Mouse (Mus musculus) WW6 (cell line): ENCODE results near the gene Olfr715b.
"Not testable (repeated sequence)": the region's sequence is repeated elsewhere in the genome, so short reads cannot be mapped to it uniquely, and the experiment has no call there.

ENCODE experiments used
- DNase-seq: peaks from one replicate; pipeline ENCODE4 v3.0.0-alpha.2; 2013; ENCODE audit warnings: low read depth, low spot score

The Olfr715b gene

DNA sequence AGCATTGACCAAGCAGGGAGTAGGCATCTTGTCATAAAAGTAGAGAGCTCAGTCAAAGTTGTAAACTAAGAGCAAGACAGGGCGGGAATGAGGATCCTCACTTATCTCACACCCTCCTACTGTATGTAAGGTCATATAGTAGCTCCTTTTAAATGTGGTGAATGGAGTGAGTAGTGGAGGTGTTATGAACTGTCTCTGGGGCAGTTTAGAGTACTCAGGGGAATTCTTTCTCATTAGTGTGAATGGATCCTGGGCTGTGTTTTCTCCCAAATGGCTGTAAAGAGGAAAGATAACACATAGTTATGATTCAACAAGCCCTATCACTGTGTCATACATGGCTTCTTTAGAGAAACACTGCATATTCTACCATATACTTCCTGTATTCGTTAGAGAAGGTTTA, at the start of gene Olfr715b:
Gene Olfr715b (minus strand): TSS at position 101 of the 400 bp plus-strand sequence.
- not testable (repeated sequence) for DNase-seq

DNA sequence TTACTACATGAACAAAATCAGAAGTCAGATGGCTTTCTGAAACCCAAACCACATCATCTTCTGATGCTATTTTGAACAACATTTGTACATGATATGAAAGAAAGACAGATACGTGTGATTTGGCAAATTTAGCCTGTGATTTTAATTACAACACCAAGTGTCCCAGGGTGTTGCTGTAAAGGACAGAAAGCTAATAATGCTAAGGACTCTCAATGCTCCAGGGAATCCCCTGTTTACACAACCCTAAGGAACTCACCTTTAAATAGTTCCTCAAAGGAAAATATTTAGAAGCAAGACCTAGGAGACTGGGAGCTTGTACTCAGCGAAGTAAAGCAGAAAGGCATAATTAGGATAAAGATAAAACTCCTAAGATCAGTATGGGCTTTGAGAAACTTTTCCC, 27.9 kb upstream of the Olfr715b start, which contains the start of gene Olfr716:
Gene Olfr716 (plus strand): TSS at position 301 of the 400 bp plus-strand sequence.
- not testable (repeated sequence) for DNase-seq

DNA sequence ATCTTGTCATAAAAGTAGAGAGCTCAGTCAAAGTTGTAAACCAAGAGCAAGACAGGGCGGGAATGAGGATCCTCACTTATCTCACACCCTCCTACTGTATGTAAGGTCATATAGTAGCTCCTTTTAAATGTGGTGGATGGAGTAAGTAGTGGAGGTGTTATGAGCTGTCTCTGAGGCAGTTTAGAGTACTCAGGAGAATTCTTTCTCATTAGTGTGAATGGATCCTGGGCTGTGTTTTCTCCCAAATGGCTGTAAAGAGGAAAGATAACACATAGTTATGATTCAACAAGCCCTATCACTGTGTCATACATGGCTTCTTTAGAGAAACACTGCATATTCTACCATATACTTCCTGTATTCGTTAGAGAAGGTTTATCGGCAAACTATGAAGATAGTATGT, 20.8 kb upstream of the Olfr715b start, which contains the start of gene Olfr715:
Gene Olfr715 (minus strand): TSS at position 101 of the 400 bp plus-strand sequence.
- DNase-seq = not testable (repeated sequence)

DNA sequence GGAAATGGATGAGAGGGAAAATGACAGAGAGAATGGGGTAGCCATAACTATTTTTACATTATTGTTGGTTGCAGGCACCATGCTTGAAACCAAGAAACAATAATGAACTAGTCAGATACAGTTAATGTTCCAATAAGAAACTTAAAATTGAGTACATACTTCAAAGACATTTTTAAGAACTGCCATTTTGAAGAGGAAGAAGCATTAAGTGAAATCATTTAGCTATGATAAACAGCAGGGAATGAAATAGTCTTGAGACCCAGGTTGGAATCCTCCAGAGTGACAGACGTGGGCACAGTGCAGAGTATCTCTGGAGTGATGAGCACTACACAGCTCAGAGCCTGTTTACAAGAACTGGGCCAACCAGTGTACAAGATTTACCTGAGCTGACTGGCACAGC, 17.2 kb downstream of the Olfr715b start, which contains the start of gene Olfr17:
Gene Olfr17 (plus strand): TSS at position 301 of the 400 bp plus-strand sequence.
- DNase-seq = no peak

DNA sequence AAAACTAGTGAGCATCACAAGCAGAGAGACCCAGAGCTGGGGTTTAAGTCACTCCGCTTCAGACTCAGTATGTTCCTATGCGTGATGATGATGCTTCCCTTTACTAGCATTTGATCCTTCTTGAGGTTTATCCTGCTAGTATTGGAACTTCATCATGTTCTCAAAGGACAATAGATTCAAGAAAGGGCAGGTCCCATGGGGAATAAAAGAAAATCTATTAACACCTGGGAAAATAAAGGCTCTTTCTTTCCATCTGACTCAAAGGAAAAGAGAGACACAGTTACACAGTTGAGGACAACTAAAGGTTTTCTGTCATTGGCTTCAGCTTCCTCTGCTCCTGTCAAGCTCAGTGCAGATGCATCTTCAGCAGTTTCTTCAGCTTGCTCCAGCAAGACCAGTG, 39.5 kb downstream of the Olfr715b start, which contains the start of gene Olfr714:
Gene Olfr714 (plus strand): TSS at position 301 of the 400 bp plus-strand sequence.
- DNase-seq = no peak
